In the genomic region with DNA sequence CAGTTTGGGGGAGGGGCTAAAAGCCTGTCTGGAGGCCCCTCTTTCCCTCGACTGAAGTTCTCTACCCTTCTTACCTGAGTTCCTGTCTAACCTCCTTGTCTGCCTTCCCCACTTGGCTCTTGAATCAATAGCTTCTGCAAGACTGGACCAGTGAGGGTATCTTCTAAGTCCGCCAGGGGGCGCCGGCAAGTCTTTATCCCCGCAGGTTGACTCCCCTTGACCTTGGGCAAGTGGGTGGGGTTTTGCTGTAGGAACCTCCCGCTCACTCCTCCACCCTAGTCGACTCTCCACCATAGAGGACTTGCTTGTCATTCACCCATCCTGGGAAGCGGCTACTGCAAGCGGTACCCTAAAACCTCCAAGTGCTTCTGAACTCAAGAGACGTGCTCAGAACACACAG, we compare ENCODE assay signal across 9 mouse cellular contexts. TPM values are rescaled to one million over a fixed set of nuclear protein-coding genes. Genes with fewer than 3 reads are reported as not detected.
DNase-seq lines count a peak whose midpoint lies in the region; ATAC-seq lines count a peak whose summit lies in the region.
"Had no signal": no experiment of that assay in that cellular context is flagged by ENCODE, and none has a peak within 500 bp of the region (broad histone marks: within the 10 kb centered on the region; RNA-seq: fewer than 3 reads in every experiment).

No protein-coding gene starts in this region.

- H3K9me3 ChIP-seq in limb, embryonic 11.5 days (ENCODE audit: control insufficient read depth, low read length), result no peaks in the 10 kb centered on the region
- H3K9me3 ChIP-seq: embryonic facial prominence, embryonic 15.5 days had no signal

- 0 out of 2 replicates have a peak, but pooled peaks cover 3% of the 10 kb centered on the region for H3K4me1 ChIP-seq in limb, embryonic 11.5 days (ENCODE audit: control insufficient read depth, insufficient read depth, low read length)

- no peak overlapping the region for H3K9ac ChIP-seq in limb, embryonic 11.5 days (ENCODE audit: low read length)
- H3K9ac ChIP-seq: embryonic facial prominence, embryonic 15.5 days had no signal

- H3K4me2 ChIP-seq in limb, embryonic 11.5 days (ENCODE audit: low read depth, severe bottlenecking), result no peak overlapping the region
- H3K4me2 ChIP-seq: embryonic facial prominence, embryonic 15.5 days had no signal

- DNase-seq in urinary bladder, adult 18-20 months (ENCODE audit: low spot score in 2 of 2), result peak; percentile 19 to 44
- DNase-seq in urinary bladder, postnatal 10 days (ENCODE audit: low spot score), result no peak
- DNase-seq in cerebellum, adult 18-20 months, result peak; percentile 83 to 84
- peak; percentile 81 to 84 for DNase-seq in frontal cortex, postnatal 36 days (ENCODE audit: low spot score in 2 of 2)
- peak; percentile 80 for DNase-seq in limb, embryonic 11.5 days (ENCODE audit: low spot score)
- peak; percentile 92 for DNase-seq in splenic B cell, adult 2 months (ENCODE audit: low read depth, low spot score)

- ATAC-seq in inflammation-experienced regulatory T-cells, adult 6 months, result peak; percentile 25
- no peak for ATAC-seq in limb, embryonic 11.5 days (ENCODE audit: insufficient number of reproducible peaks, low FRiP score, low TSS enrichment, low read depth)
- peak; percentile 60 for ATAC-seq in monocyte, adult 5-6 weeks (replicated peaks; ENCODE audit: insufficient number of reproducible peaks, low FRiP score, low TSS enrichment, poor library complexity, severe bottlenecking)

- H3K27me3 ChIP-seq in limb, embryonic 11.5 days (ENCODE audit: control insufficient read depth, insufficient read depth, low read length), result peaks cover 55% of the 10 kb centered on the region
- peaks cover 2% of the 10 kb centered on the region; the same call in 1 of the 2 replicates for H3K27me3 ChIP-seq in splenic B cell, adult 2 months (ENCODE audit: control insufficient read depth, insufficient read depth, low read length, poor library complexity, severe bottlenecking)

- 7% methylated on average over 10 of the region's 10 CpGs for WGBS in limb, embryonic 11.5 days

- no peak overlapping the region for H3K27ac ChIP-seq in limb, embryonic 11.5 days (replicated peaks; ENCODE audit: low read depth, low read length)
- H3K27ac ChIP-seq: embryonic facial prominence, embryonic 15.5 days had no signal

- H3K4me3 ChIP-seq in limb, embryonic 11.5 days (ENCODE audit: low read depth, low read length), result no peak overlapping the region
- H3K4me3 ChIP-seq: embryonic facial prominence, embryonic 15.5 days had no signal

- no peaks in the 10 kb centered on the region for H3K36me3 ChIP-seq in limb, embryonic 11.5 days (ENCODE audit: control insufficient read depth, insufficient read depth, low read length)
- H3K36me3 ChIP-seq in splenic B cell, adult 2 months (ENCODE audit: control insufficient read depth, insufficient read depth, low read length, poor library complexity, severe bottlenecking), result no peaks in the 10 kb centered on the region
- H3K36me3 ChIP-seq: embryonic facial prominence, embryonic 15.5 days had no signal

RNA-seq across cellular contexts. Expression of a gene that starts 2.4 kb away (rescaled TPM):
- under 1 TPM in 1 of 3 experiments, not detected in 2; 0.04 TPM for polyA plus RNA-seq in inflammation-experienced regulatory T-cells, adult 6 months (2017; shearing (Covaris generic))
- polyA plus RNA-seq in limb, embryonic 11.5 days (2014; fragmentation: Nextera tagmentation; extraction: Ambion mirVana), result 0.01 TPM in 1 of 2 replicates, not detected in the other
- total RNA-seq in monocyte, adult 5-6 weeks (2017), result 2.2 to 5.0 TPM (median 3.1 TPM) in 3 replicates

RNA-seq across cellular contexts. Expression of a gene that starts 25.3 kb away (rescaled TPM):
- polyA plus RNA-seq in inflammation-experienced regulatory T-cells, adult 6 months (2017; shearing (Covaris generic)), result 10 to 100 TPM; 19.9 to 24.4 (median 21.7) TPM
- 74.7 and 79.0 TPM in 2 replicates for polyA plus RNA-seq in limb, embryonic 11.5 days (2014; fragmentation: Nextera tagmentation; extraction: Ambion mirVana)
- 10.6 to 23.0 TPM (median 13.2 TPM) in 3 replicates for total RNA-seq in monocyte, adult 5-6 weeks (2017)

RNA-seq across cellular contexts. Expression of a gene that starts 34.5 kb away (rescaled TPM):
- polyA plus RNA-seq in inflammation-experienced regulatory T-cells, adult 6 months (2017; shearing (Covaris generic)), result 10 to 100 TPM; 78.7 to 96.6 (median 84.8) TPM
- polyA plus RNA-seq in limb, embryonic 11.5 days (2014; fragmentation: Nextera tagmentation; extraction: Ambion mirVana), result 110 and 125 TPM in 2 replicates
- total RNA-seq in monocyte, adult 5-6 weeks (2017), result 446 to 519 TPM (median 465 TPM) in 3 replicates

RNA-seq across cellular contexts. Expression of a gene that starts 53.8 kb away (rescaled TPM):
- polyA plus RNA-seq in inflammation-experienced regulatory T-cells, adult 6 months (2017; shearing (Covaris generic)), result 10 to 100 TPM in 1 of 3 experiments, not detected in 2; 10.7 TPM
- polyA plus RNA-seq in limb, embryonic 11.5 days (2014; fragmentation: Nextera tagmentation; extraction: Ambion mirVana), result not detected in 2 replicates
- total RNA-seq in monocyte, adult 5-6 weeks (2017), result not detected in 3 replicates
- polyA plus RNA-seq: embryonic facial prominence, embryonic 15.5 days had no signal

RNA-seq across cellular contexts. Expression of a gene that starts 55.6 kb away (rescaled TPM):
- polyA plus RNA-seq in inflammation-experienced regulatory T-cells, adult 6 months (2017; shearing (Covaris generic)), result 10 to 100 TPM; 29.1 to 39.4 (median 34.2) TPM
- polyA plus RNA-seq in limb, embryonic 11.5 days (2014; fragmentation: Nextera tagmentation; extraction: Ambion mirVana), result 33.8 and 36.7 TPM in 2 replicates
- total RNA-seq in monocyte, adult 5-6 weeks (2017), result 28.7 to 38.2 TPM (median 29.9 TPM) in 3 replicates
